Mouse (Mus musculus) embryonic fibroblast, embryonic 13.5 days (primary cell): ENCODE data around the gene Nav2.

Experiments
- CTCF ChIP-seq: IDR thresholded peaks from 2 replicates; pipeline ENCODE4 v1.5.1; 2011; ENCODE audit warnings: mild to moderate bottlenecking, control low read depth, low read length, moderate library complexity, borderline replicate concordance; ENCODE audit not compliant: insufficient read depth
- POLR2A ChIP-seq: IDR thresholded peaks from 2 replicates; pipeline ENCODE4 v1.6.1; 2011; ENCODE audit warnings: low read depth, mild to moderate bottlenecking, control low read depth, low read length, moderate library complexity

- no peak for TF ChIP-seq CTCF
- no peak for TF ChIP-seq POLR2A
Measured at GRCm38 (mm10) chr7:48870579-48871180, 37.8 kb upstream of the Nav2 start.
